Mouse (Mus musculus) frontal cortex, postnatal 14 days (tissue): Measurements from ENCODE around the gene Csf1.

Experiments used
- DNase-seq, 2 experiments: peaks; one replicate each; pipeline ENCODE4 v3.0.0; 2022; ENCODE audit warnings: low spot score in 2 of 2

Gene Csf1

DNA sequence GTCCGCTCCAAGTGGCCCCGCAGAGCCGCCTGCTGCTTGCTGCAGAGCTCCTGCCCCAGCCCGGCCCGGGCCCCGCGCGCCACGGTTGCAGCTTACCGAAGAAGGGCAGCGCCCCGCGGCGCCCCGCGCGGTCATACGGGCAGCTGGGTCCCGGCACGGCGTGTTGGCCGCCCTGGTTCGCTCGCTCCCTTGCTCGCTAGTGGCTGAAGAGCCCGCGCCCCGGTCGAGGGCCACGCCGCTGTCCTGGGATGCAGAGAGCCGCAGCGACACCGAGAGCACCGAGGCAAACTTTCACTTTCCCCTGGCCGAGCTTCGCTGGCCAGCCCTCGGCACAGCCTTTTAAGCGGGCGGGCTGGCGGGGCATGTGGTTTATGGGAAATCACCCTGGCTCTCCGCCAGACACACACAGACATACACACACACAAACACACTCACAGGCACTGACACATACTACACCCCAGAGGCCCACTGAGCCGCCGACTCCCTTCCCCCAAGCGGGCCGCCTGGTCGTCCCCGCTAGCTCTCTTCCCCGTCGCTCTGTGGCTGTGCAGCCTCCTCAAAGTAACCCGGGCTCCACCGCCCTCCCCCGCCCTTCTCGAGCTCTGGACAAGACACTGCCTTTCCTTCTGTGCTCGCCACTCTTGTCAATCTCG, at the start of gene Csf1:
Gene Csf1, minus strand, starts transcription at position 541 of the 653 bp plus-strand sequence.
- DNase-seq = peak; percentile 55 to 65

DNA sequence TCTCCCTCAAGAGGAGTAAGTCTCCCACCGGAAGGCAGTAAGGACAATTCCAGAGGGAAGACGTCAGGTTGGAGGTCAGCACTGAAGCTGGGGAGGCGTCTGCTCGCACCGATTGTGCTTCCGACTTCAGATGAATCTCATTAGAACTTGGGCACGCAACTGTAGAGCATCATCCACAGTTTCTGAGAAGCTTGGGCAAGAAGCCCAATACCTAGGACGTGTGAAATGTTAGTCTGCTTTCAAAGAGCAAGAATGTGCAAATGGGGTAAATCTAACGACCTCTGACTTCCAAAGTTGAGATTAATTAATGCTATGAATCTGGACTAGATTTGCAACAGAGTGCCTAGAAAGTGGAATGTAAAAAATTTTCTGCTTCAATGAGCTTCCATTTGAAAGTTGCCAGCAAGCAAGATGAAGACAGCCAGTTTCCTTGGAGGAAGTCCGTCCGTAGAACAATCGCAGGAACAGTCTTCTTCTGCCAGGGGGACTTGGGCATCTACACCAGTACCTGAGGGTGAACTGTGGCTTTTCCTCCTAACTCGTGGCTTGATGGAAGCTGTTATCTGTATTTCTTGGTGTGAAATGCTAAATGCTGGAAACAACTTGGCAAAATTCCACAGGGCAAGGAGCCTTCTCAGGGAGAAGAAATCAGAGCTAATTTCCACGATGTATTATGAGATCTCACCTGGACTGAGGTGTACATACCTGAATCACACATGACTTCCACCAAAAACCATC, 47.9 kb upstream of the Csf1 start:
- no peak for DNase-seq

DNA sequence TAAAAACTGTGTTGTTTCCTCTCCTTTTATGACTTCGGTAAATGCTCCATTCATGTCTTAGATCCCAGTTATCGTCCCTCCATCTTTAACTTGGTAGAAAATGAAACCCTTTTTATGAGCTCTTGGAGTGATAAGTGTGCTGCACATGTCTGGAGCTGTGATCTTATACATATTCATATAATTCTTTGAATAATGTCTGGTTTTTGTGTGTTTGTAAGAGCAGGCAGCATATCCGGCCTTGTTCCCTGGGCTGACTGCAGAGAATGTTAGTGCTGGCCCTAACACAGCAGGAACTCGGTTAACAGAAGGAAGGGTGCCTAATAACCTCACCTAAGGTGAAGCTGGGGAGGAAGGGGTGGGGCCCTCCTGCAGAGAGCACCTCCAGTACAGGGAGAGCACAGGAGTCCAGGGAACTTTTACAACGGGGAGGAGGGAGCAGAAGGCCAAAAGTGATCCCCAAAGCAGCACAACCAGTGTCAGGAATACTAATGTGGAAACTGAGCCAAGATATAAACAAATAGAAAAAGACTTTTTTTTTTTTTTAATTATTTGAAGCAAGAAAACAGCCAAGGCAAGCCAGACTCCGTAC, 47.2 kb upstream of the Csf1 start:
- no peak for DNase-seq

DNA sequence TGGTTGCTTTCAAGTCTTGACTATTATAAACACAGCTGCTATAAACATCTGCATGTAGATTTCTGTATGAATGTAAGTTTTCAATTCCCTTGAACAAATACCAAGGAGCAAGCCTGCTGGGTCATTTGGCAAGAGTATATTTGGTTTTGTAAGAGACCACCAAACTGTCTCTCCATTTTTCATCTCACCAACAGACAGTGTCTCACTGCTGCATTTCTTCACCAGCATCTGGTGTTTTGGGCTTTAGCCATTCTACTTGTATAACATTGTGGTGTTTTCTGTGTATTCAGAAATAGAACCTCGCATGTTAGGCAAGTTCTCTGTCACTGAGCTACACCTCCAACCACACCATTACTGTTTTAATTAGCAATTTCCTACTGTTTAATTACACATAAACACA, 46.6 kb upstream of the Csf1 start:
- DNase-seq = no peak

DNA sequence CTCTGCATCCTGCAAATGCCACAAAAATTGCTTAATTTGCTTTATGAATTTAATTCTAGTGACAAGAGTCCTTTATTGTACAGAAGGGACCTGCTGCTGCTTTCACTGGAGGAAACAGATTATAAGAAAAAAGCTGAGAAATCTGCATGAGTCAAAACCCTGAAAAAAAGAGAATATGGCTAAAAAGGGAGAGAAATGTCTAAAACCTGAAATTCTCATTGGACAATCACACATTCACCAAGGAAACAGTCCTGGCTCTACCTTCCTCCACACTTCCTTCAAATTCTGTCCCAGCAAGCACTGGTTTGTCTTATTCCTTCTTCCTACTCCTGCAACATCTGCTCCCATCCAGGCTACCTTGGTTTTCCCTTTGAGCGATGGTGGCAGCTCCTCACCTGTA, 44.5 kb upstream of the Csf1 start:
- DNase-seq = no peak

DNA sequence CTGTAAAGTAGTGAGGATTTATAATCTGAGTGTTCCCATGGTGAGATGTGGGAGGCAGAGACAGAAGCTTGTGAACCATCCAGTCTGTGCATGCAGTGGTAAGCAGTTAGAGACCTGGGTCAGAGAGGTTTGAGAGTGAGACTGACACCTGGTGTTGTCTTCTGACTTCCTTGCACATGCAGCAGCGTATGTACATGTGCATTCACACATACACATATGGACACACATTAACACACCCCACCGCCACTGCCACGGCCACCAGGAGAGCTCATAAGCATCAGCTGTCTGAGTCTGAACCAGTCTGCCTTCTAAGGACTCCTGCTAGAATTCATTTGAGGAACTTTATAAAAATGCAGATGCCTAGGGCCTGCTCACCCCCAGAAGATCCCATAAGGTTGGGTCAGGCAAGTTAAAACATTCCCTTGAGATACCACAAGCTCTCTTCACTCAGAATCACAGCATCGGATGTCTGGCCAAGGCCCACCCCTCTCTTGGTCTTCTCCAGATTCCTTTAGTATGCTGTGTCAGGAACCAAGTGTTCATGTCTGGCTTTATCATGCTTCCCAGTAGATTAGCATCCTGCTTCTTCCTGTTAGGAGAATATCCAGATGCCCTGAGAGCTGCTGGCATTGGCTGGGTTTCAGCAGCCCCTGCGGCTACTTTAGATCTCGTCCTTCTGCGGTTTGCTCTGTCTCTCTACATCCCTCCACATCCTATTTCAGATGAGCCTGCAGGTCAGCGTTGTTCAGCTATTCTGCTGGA, 42.1 kb upstream of the Csf1 start:
- DNase-seq = no peak

DNA sequence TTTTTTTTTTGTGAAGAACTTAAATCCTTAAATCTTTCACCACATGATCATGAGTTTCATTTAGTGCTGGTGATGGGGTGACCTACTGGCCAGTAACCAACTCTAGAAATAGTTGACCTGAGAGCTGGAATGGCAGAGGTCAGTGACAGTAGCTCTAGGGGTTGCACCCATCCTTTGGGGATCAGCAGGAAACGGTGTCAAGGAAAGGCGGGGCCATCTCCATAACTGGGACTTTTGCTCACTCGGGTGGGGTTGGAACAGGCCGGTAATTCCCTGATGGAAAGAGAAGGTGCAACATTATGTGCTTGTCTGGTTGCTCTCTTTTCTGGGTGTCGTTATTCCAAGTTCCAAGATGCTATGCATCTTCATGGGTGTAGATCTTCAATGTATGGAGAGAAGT, 38.7 kb upstream of the Csf1 start:
- no peak for DNase-seq

DNA sequence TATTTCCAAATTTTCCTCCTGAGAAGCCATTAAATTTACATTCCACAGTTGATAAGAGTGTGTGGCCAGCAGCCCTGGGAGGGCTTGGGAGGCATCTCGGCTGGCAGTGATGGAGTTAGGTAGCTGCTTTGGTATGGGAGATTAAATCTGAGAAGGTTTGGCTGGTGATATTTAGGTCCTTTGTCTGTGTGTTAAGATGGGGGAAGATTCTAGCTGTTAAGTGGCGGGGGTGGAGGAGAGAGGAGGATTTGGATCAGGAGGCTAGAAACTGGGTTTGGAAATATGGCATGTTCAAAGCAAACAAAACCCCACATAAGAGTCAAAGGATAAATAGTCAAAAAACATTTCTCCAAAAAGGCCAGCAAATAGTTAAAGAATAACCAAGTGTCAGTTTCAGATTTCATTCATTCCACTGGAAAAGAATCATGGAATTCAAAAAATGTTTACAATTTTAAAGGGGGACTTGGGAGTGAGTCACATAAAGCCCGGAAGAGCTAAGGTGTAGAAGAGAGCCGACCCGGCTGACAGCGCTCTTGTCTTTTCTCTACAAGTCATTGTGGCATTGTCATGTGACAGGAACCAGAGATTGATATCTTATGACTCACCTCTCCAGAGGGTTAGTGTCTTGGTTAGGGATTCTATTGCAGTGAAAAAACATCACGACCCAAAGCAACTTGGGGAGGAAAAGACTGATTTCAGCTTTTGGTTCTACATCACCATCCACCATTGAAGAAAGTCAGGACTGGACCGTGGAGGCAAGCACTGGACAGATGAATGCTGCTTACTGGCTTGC, 36.1 kb upstream of the Csf1 start:
- no peak for DNase-seq

DNA sequence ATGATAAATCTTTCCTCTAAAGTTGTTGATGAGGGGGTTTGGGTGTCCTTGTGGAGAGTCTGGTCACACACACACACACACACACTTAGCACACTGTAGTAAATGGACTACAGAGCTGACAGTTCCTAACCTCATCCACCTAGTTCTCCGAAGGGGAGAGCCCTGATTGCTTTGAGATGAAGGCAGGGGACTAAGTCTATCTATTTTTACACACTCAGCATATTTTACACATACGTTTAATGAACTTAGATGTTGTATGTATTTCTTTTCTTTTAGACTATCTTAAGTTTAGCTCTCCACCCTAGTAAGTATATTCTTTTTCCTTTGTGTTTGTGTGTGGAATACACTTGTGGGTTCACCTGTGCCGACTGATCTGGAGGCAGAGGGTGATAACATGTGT, 34.6 kb upstream of the Csf1 start:
- DNase-seq = no peak

DNA sequence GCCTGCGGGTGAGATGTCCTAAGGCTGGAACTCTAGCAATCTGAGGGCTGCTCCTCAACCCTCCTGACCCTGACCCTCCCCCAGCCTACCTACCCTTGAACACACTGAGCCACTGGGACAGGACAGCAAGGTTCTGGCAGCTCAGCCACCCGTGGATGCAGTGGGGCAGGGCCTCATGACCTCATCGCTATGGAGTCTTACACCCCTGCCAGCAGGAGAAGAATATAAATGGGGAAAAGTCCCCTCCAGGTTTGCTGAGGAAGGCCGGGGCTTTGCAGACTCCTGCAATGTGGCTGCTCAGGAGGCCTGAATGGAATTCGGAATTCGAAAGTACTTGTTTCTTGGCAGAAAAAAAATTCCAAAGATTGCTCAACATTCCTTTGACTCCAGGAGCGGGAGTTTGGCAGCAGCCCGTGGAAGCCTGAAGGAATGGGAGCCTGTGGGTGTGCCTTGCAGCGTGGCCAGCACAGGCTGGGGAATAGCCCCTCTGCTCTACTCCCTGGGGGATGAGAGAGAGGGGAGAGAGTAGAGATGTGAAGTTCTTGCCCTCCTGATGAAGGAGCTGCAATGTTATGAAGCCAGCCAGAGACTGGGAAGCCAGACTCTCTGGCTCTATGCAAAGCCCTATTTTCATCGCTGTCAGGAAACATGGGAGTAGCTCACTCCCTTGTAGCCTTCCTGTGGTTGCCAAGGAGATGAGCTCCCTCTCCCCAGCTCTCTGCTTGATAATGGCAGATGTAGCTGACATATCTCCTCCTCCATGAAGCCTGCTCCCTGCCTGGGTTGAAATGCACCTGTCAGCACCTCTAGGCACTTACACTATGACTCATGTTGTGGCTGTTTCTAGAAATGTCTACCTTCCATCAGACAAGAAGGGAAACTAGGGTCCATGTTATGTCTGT, 33.3 kb upstream of the Csf1 start:
- DNase-seq = peak; percentile 41 to 47

DNA sequence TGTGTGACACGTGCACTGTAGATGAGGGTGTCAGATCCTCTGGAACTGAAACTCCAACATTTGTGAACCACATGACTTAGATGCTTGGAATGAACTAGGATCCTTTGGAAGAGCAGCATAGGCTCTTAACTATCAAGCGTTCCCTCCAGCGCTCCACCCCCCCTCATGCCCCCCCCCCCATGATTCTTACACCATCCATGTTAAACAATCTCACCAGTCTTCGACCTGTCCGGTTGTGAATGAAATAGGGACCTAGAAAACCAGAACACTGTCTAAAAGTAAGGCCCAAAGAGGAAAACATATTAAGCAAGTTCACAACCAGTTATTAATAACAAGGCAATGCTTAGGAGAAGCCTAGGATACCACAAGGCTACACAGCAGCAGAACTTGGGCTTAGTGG, 32.5 kb upstream of the Csf1 start:
- DNase-seq = no peak

DNA sequence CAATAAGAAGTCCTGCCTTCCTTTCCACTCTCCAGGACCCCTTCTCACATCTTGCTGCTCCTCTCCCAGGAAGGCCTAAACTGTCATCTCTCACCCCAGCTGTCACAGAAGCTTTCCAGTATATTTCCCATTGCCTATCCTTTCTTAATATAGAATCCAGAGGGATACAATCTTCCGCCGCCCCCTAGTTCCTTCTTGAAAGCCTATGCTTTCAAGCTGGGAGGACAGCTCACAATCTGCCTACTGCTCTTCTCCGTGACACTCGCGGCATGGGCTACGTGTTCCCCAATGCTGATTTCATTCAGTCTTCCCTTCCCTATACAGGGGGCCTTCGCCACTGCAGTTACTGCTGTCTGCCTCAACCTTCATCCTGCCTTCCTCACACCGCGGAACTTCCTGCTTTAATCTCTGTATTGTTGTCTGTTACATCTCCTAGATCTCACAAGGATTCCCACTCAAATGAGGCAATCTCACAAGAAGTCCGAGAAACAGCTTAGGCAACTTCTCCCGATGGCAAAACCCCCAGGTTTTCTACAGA, 30.6 kb upstream of the Csf1 start:
- no peak for DNase-seq

DNA sequence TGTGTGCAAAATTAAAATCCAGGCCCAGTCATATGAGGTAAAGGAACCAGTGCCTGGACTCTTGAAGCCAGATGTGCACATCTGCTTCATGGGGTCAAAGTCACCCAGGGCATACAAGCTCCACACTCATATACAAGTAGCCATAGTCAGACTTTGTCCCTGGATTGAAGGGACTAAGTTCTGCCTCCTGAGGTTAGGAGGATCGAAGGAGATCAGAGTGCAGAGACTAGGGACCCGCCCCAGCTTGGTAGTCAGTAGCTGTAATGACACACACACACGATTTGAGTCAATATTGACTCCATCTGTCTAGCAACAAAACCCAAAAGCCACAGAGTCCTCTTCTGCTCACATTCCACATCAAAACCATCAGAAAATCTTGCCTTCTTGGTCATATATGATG, 30.0 kb upstream of the Csf1 start:
- no peak for DNase-seq

DNA sequence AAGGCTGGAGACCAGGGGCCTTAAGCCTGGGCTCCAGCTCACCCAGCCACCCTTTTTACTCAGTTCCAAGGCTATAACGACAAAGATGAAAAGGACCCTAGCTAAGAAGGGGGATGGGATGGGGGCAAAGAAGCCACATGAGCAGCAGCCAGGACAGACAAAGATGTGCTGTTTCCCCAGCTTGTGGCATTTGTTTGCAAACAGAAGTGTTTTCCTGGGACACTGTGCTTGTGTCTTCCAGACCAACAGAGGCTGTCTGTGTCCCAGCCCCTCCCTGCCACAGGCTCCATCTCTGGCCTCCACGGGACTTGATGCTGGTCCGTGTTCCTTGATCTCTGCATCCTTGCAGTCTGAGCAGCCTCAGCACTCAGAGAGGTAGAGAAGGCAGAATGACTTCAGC, 28.6 kb upstream of the Csf1 start:
- DNase-seq = no peak

DNA sequence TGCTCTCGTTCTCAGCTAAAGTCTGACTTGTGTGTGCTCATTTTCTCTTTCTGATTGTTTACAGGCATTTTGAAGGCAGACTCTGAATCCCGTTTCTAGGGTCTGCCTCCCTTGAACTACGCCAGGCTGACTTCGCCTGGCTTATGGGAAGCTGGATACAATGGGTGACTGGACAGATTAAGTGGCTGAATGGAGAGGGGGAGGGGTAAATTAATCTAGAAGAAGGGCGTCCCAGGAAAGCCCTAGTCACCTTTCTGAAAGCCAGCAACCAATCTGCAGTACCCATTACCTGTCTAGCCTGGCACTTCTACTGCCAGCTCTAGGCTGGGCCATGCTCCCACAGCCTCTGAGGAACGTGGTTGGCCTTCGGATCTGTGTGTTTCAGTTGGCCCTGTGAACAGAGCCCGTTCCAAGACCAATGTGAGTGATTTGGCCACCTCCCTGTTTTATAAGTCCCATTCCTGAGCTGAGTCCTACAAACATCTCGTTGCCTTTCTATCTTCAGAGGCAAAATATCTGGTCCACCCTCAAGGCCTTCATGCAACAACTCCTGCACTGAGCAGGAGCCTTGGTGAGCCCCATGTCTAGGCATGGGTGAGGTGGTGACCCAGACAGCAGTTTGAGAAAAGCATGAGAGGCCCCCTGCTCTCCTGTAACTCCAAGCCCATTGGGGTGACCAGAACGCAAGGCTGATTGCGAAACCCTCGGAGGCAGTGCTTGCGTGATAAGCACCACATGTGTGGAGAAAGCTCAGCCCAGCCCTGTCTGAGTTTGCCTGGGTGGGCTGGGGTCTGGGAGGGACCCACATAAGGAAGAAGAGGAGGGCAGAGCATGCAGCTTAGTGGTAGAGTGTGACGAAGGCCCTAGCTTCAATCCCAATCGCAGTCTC, 27.6 kb upstream of the Csf1 start:
- no peak for DNase-seq

DNA sequence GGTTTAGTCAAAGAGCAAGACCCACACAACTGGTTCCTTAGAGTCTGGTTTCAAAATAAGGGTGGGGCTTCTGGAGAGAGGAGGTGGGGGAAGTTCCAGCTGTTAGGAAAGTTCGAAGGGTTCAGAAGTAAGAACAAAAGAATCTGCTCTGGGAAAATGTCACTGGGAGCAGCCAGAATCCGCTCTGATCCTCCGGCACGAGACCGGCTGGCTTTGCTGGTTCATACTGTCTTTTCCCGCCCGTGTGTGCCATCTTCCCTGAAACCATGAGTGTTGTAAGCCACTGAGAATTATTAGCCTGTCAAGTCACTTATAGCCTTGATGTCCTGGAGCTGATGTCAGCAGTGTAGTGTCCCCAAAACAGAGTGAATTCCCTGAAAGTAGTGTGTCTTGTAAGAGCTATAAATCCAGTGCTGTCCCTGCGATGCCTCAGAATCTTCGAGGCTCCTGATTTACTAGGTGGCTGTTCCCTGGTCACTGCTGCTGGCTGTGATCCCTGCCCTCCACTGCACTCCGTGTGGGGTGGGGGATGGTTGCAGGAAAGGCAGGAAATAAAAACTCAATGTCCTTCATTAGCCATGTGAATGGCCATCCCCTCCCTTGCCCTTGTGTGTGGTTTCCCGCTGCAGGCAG, 26.8 kb upstream of the Csf1 start:
- DNase-seq = no peak

DNA sequence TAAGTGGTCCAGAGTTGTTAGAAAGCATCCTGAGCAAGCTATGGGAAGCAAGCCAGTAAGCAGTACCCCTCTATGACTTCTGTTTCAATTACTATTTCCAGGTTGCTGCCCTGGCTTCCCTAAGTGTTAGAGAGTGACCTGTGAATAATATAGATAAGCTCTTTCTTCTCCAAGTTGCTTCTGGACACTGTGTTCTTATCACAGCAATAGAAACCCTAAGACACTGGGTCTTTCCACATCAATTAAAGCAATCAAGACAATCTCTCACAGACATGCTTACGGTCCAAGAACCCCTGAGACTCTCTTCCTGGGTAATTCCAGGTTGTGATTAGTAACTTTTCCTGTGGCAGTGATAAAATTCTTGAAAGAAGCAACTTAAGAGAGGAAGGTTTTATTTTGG, 26.1 kb upstream of the Csf1 start:
- no peak for DNase-seq

DNA sequence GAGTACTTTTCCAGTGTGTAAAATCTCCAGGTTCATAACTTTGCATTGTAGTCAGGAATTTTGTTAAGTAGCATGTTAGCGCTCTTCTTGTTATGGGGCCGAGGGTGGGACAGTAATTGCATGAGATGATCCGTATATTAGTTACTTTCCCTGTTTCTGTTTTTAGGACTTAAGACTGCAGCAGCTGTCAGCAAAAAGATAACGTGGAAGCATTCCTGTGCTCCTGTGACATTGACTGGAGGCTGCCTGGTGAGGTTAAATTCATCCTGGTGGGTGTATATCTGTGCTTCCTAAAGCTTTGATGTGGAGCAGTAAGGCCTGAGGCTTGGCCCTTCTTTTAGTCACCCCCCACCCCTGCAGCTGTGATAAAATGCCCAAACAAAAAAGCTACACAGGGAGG, 25.3 kb upstream of the Csf1 start:
- DNase-seq = no peak

DNA sequence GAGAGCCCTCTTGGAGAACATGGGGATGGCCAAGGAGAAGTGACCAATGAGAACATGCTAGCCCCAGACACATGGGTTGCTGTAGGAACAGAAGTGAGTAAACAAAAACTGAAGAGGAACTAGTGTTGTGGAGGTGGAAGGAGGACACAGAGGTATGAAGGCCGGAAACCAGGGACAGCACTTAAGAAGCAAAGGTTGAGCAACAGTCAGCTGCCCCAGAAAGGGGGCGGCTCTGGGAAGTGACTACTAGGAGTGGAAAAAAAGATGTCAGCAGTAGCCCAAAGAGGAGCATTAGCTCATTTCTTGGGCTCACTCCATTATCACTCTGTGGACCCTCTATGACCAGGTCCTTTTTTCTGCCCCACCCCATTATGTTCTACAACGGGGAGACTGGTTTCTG, 23.0 kb upstream of the Csf1 start:
- no peak for DNase-seq
